Mouse (Mus musculus) myocyte (in vitro differentiated cells): ENCODE measurements around the gene Olfr741. TPM values are rescaled to one million over a fixed set of nuclear protein-coding genes. Genes with fewer than 3 reads are reported as not detected.

ENCODE experiments used
- H3K27me3 ChIP-seq: one replicate; pipeline ENCODE4 v1.6.1; 2011; ENCODE audit not compliant: control insufficient read depth, insufficient read depth, insufficient read length
- H3K36me3 ChIP-seq: one replicate; pipeline ENCODE4 v1.6.1; 2011; ENCODE audit not compliant: control insufficient read depth, insufficient read depth
- H3K4me2 ChIP-seq: one replicate; pipeline ENCODE4 v1.6.1; 2011; ENCODE audit warnings: low read depth, control low read depth
- H3K4me3 ChIP-seq: one replicate; pipeline ENCODE4 v1.5.1; 2011; ENCODE audit warnings: mild to moderate bottlenecking, control low read depth, moderate library complexity
- H3K79me2 ChIP-seq: one replicate; pipeline ENCODE4 v1.6.1; 2011; ENCODE audit not compliant: control insufficient read depth, insufficient read depth
- H3ac ChIP-seq: one replicate; pipeline ENCODE4 v1.6.1; 2011; ENCODE audit not compliant: control insufficient read depth, insufficient read length
- CEBPB ChIP-seq: IDR thresholded peaks from 2 replicates; pipeline ENCODE4 v1.6.1; 2011; ENCODE audit warnings: mild to moderate bottlenecking, moderate library complexity; ENCODE audit not compliant: poor library complexity, insufficient read depth, severe bottlenecking
- E2F4 ChIP-seq: IDR thresholded peaks from one replicate; pipeline ENCODE4 v1.6.1; 2011; ENCODE audit warnings: mild to moderate bottlenecking, control low read depth, moderate library complexity; ENCODE audit not compliant: insufficient read depth
- MAX ChIP-seq: IDR thresholded peaks from one replicate; pipeline ENCODE4 v1.6.1; 2011; ENCODE audit warnings: low read depth, mild to moderate bottlenecking, control low read depth
- MYOD1 ChIP-seq, 3 experiments: IDR thresholded peaks; one replicate each; pipeline ENCODE4 v1.6.1; 2011; ENCODE audit warnings: control low read depth in 2 of 3, low read depth in 2 of 3, mild to moderate bottlenecking in 2 of 3, moderate library complexity in 1 of 3; ENCODE audit not compliant: insufficient read length in 2 of 3, control insufficient read depth in 1 of 3
- MYOG ChIP-seq, 3 experiments: IDR thresholded peaks; one replicate each; pipeline ENCODE4 v1.6.1; 2011; ENCODE audit warnings: control low read depth in 2 of 3, low read depth in 2 of 3, mild to moderate bottlenecking in 2 of 3; ENCODE audit not compliant: insufficient read length in 2 of 3, control insufficient read depth in 1 of 3, insufficient read depth in 1 of 3
- POLR2A ChIP-seq: IDR thresholded peaks from one replicate; pipeline ENCODE4 v1.6.1; 2011; ENCODE audit warnings: low read depth, mild to moderate bottlenecking, control low read depth, moderate library complexity; ENCODE audit not compliant: insufficient read length
- POLR2AphosphoS2 ChIP-seq: IDR thresholded peaks from one replicate; pipeline ENCODE4 v1.6.1; 2011; ENCODE audit warnings: low read depth, control low read depth; ENCODE audit not compliant: insufficient read length
- REST ChIP-seq: IDR thresholded peaks from one replicate; pipeline ENCODE4 v1.6.1; 2011; ENCODE audit warnings: mild to moderate bottlenecking, control low read depth, moderate library complexity; ENCODE audit not compliant: insufficient read depth, insufficient read length
- SRF ChIP-seq: IDR thresholded peaks from one replicate; pipeline ENCODE4 v1.6.1; 2011; ENCODE audit warnings: low read depth; ENCODE audit not compliant: control insufficient read depth, insufficient read length
- TCF12 ChIP-seq: IDR thresholded peaks from one replicate; pipeline ENCODE4 v1.6.1; 2011; ENCODE audit warnings: mild to moderate bottlenecking, control low read depth; ENCODE audit not compliant: poor library complexity, insufficient read depth, severe bottlenecking
- TCF3 ChIP-seq: IDR thresholded peaks from one replicate; pipeline ENCODE4 v1.6.1; 2011; ENCODE audit warnings: low read depth, control low read depth; ENCODE audit not compliant: insufficient read length
- USF1 ChIP-seq: IDR thresholded peaks from one replicate; pipeline ENCODE4 v1.6.1; 2011; ENCODE audit warnings: low read depth, mild to moderate bottlenecking, control low read depth, moderate library complexity
- polyA plus RNA-seq: library from polyadenylated mRNA; unstranded; fragments of >200 nt; fragmentation: generic; extraction: Trizol; gene quantifications from one replicate; pipeline ENCODE4 v1.2.1, GENCODE M21; 2012; ENCODE audit warnings: missing spikeins

The Olfr741 gene
- not detected for polyA plus RNA-seq

- H3K27me3 ChIP-seq, result no peaks in the 10 kb centered on the region
- no peaks in the 10 kb centered on the region for H3K36me3 ChIP-seq
- no peaks in the 10 kb centered on the region for H3K79me2 ChIP-seq
- TF ChIP-seq USF1 (no peak), REST (no peak)
- no peak within 1 kb of the TSS for H3K4me3 ChIP-seq
- no peak within 1 kb of the TSS for H3ac ChIP-seq
- H3K4me2 ChIP-seq, result no peak within 1 kb of the TSS
Measured at GRCm38 (mm10) chr14:50472438-50472837, at the start of gene Olfr741. TSS of gene Olfr741 (plus strand) at chr14:50472738.

DNA sequence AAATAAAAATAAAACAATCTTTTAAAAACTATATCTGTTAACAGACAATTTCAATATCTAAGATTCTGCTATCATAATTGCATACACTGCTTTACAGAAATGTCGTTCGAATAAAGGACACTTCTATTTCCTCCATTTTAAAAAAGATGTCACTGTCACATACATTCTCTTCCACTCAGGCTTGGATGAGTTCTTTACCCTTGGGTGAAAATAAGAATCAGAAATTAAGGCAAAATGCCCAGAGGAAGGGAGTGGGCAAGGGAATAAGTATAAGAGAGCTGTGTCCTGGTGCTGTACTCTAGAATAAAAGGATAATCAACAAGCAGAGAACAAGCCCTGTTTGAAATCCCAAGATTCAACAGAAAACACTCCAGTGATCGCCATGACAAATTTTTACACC lies 27.3 kb upstream of the Olfr741 start, which contains the start of gene Olfr740:
TSS of gene Olfr740 (plus strand) at position 301 of the 400 bp plus-strand sequence.
- Histone ChIP-seq H3K27me3 (no peaks in the 10 kb centered on the region), H3K4me3 (no peak within 1 kb of the TSS), H3K36me3 (no peaks in the 10 kb centered on the region), H3ac (no peak within 1 kb of the TSS), H3K4me2 (no peak within 1 kb of the TSS), H3K79me2 (no peaks in the 10 kb centered on the region)
- TF ChIP-seq MAX (no peak), MYOG (IDR thresholded peaks at IDR 0.05; ENCODE audit: control insufficient read depth in 1 of 3, insufficient read depth in 1 of 3, insufficient read length in 2 of 3, low read depth in 2 of 3) (no peak), USF1 (no peak), MYOD1 (IDR thresholded peaks at IDR 0.05; ENCODE audit: control insufficient read depth in 1 of 3, insufficient read length in 2 of 3, low read depth in 2 of 3) (no peak), TCF3 (no peak), POLR2A (no peak), CEBPB (no peak), POLR2AphosphoS2 (no peak), TCF12 (no peak), SRF (no peak), REST (no peak), E2F4 (no peak)

DNA sequence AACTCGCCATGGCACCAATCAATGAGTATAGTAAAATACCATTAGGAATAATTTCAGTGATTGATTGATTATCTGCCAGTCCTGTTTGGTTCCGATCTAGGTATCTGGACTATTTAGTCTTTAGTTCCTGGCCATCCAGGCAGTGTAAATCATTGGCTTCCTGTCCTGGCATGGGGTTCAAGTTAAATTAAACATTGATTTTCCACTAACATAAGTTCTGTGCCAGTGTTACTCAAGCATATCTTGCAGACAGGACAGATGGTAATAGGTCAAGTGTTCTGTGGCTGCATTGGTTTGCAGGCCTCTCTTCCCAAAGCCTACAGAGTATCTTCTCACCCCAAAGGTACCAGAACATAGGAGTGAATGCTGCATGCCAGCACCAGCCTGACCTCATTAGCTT lies 5.9 kb downstream of the Olfr741 start:
- H3K79me2 ChIP-seq, result no peaks in the 10 kb centered on the region
- TF ChIP-seq REST (no peak), MYOG (IDR thresholded peaks at IDR 0.05; ENCODE audit: control insufficient read depth in 1 of 3, insufficient read depth in 1 of 3, insufficient read length in 2 of 3, low read depth in 2 of 3) (no peak), SRF (no peak), TCF3 (no peak), USF1 (no peak), POLR2A (no peak), MAX (no peak), TCF12 (no peak), POLR2AphosphoS2 (no peak), CEBPB (no peak), E2F4 (no peak), MYOD1 (IDR thresholded peaks at IDR 0.05; ENCODE audit: control insufficient read depth in 1 of 3, insufficient read length in 2 of 3, low read depth in 2 of 3) (no peak)

GRCm38 (mm10) chr14:50503300-50503699 lies 30.8 kb downstream of the Olfr741 start, which contains the start of gene Olfr742:
TSS of gene Olfr742 (plus strand) at chr14:50503600.
- Histone ChIP-seq H3K4me3 (no peak within 1 kb of the TSS), H3K79me2 (no peaks in the 10 kb centered on the region), H3K27me3 (no peaks in the 10 kb centered on the region), H3ac (no peak within 1 kb of the TSS), H3K36me3 (no peaks in the 10 kb centered on the region), H3K4me2 (no peak within 1 kb of the TSS)
- TF ChIP-seq E2F4 (no peak), SRF (no peak), REST (no peak), MYOD1 (IDR thresholded peaks at IDR 0.05; ENCODE audit: control insufficient read depth in 1 of 3, insufficient read length in 2 of 3, low read depth in 2 of 3) (no peak), USF1 (no peak), MYOG (IDR thresholded peaks at IDR 0.05; ENCODE audit: control insufficient read depth in 1 of 3, insufficient read depth in 1 of 3, insufficient read length in 2 of 3, low read depth in 2 of 3) (no peak), POLR2A (no peak), POLR2AphosphoS2 (no peak), MAX (no peak), TCF12 (no peak)

More for the DNA sequence above, 5.9 kb downstream of the Olfr741 start:
- Histone ChIP-seq H3K36me3 (no peaks in the 10 kb centered on the region), H3ac (no peak overlapping the region), H3K27me3 (no peaks in the 10 kb centered on the region), H3K4me3 (no peak overlapping the region), H3K4me2 (no peak overlapping the region)

DNA sequence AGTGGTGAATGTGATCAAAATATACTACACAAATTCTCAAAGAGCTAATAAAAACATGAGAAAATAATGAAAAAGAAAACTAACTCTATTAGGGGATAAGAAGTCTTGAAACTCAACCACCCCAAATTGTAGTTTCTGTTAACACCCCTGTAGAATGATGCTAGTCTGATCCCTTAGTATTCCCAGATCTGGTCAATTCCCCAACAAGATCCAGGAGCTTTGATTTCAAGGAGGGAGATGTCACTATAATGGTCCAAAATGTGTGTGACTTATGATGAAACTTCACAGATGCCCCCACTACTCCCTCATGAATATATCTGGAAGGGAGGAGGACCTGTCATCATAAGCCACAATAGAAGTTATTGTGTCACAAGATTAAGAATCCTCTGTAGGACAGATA lies 49.0 kb downstream of the Olfr741 start, which contains the start of gene Olfr743:
TSS of gene Olfr743 (plus strand) at position 301 of the 400 bp plus-strand sequence.
- Histone ChIP-seq H3K4me2 (no peak within 1 kb of the TSS), H3ac (no peak within 1 kb of the TSS), H3K27me3 (no peaks in the 10 kb centered on the region), H3K4me3 (no peak within 1 kb of the TSS), H3K36me3 (no peaks in the 10 kb centered on the region), H3K79me2 (no peaks in the 10 kb centered on the region)
- no peak for TF ChIP-seq TCF3
- no peak for TF ChIP-seq SRF
- TF ChIP-seq CEBPB, result no peak
- no peak for TF ChIP-seq E2F4
- no peak for TF ChIP-seq REST
- TF ChIP-seq MYOG (IDR thresholded peaks at IDR 0.05; ENCODE audit: control insufficient read depth in 1 of 3, insufficient read depth in 1 of 3, insufficient read length in 2 of 3, low read depth in 2 of 3), result no peak
- TF ChIP-seq MAX, result no peak

Other genes starting within 250 kb of the Olfr741 start
- gene Olfr731, start 230.9 kb upstream of the Olfr741 start, polyA plus RNA-seq, result not detected
- gene Olfr732, start 188.5 kb upstream of the Olfr741 start, polyA plus RNA-seq, result not detected
- not detected for gene Olfr733, start 171.2 kb upstream of the Olfr741 start, polyA plus RNA-seq
- gene Olfr734, start 146.0 kb upstream of the Olfr741 start, polyA plus RNA-seq, result not detected
- not detected for gene Olfr735, start 123.9 kb upstream of the Olfr741 start, polyA plus RNA-seq
- gene Tlr11, start 114.8 kb upstream of the Olfr741 start, polyA plus RNA-seq, result not detected
- gene Olfr736, start 91.6 kb upstream of the Olfr741 start, polyA plus RNA-seq, result not detected
- not detected for gene Olfr738, start 65.2 kb upstream of the Olfr741 start, polyA plus RNA-seq
- not detected for gene Olfr739, start 54.1 kb upstream of the Olfr741 start, polyA plus RNA-seq
- gene Olfr740, start 27.2 kb upstream of the Olfr741 start, polyA plus RNA-seq, result not detected
- not detected for gene Olfr742, start 30.9 kb downstream of the Olfr741 start, polyA plus RNA-seq
- gene Olfr743, start 49.1 kb downstream of the Olfr741 start, polyA plus RNA-seq, result not detected
- gene Olfr744, start 142.1 kb downstream of the Olfr741 start, polyA plus RNA-seq, result not detected
- not detected for gene Olfr745, start 166.7 kb downstream of the Olfr741 start, polyA plus RNA-seq
- not detected for gene Olfr746, start 174.3 kb downstream of the Olfr741 start, polyA plus RNA-seq
- not detected for gene Olfr747, start 220.5 kb downstream of the Olfr741 start, polyA plus RNA-seq
- gene Olfr748, start 234.6 kb downstream of the Olfr741 start, polyA plus RNA-seq, result not detected